Mouse (Mus musculus): ENCODE data around the gene Gm45337. TPM values are rescaled to one million over a fixed set of nuclear protein-coding genes. Genes with fewer than 3 reads are reported as not detected.
A peak's percentile ranks its signal among the peaks of the same experiment; 100 is the strongest.
"Not testable (repeated sequence)": the region's sequence is repeated elsewhere in the genome, so short reads cannot be mapped to it uniquely, and the experiment has no call there.

The Gm45337 gene
- not detected for total RNA-seq (2021)
- long read RNA-seq, experiment 1 = 0 reads
- long read RNA-seq, experiment 2 = 0 reads

DNA sequence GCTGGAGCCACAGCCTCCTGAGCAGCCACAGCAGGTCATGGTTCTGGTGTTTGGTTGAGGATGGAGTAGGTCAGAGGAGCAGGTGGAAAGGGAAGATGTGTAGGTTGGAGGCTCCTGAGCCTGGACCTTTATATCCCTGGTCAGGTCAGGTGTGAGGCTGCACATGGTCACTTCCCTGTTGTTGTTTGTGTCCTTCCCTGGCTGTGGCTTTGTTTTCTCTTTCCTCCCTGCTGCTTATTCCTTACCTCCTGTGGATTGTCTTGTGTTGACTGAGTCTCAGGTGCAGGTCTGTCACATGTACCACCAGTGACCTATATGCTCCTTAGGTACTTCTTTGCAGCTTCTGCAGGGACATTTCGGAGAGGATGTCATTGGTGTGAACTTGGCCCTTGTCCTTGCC is at the start of gene Gm45337:
Gm45337 (minus strand) TSS at position 101 of the 400 bp plus-strand sequence.
- no peak for DNase-seq

DNA sequence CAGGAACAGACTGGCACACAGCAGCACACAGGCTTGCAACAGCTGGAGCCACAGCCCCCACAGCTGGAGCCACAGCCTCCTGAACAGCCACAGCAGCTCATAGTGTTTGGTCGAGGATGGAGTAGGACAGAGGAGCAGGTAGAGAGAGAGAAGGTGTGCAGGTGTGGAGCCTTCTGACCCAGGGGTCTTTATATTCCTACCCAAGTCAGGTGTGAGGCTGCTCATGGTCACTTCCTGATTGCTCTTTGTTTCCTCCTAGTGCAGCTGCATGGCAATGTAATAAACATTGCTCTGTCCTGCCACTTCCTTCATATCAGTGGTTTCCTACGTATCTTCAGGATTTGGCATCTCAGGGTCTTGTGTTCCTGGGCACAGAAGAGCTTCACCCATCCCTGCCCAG is 45.9 kb upstream of the Gm45337 start, which contains the start of gene Gm10153:
Gm10153 (minus strand) TSS at position 101 of the 400 bp plus-strand sequence.
- no peak for DNase-seq

DNA sequence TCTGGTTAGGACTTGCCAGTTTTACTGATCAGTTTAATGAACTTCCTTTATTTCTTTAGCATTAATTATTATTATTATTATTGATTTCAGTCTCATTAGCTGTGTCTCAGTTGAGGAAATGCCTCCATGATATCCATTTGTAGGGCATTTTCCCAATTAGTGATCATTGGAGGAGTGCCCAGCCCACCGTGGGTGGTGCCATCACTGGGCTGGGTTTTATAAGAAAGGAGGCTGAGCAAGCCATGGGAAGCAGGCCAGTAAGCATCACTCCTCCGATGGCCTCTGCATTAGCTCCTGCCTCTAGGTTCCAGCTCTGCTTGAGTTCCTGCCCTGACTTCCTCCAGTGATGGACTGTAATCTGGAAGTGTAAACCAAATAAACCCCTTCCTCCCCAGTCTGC is 43.7 kb upstream of the Gm45337 start:
- no peak for DNase-seq

DNA sequence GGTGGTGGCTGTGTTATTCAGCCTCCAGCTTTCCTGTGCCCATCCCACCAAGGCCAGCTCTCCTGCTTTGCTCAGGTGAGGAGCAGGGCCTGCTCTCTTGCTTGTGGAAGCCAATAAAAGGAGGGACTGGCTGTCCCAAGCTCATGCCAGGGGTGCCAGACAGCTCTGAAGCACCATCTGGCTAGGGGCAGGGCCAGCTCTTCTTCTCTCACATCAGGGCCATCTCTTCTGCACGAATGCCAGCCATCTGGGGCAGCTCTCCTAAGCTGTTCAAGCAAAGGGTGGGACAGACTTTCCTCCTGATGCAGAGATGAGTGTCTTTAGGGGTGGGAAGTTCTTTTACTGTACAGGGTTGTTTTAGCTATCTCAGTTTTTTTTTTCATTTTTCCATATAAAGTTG is 36.6 kb upstream of the Gm45337 start:
- DNase-seq = no peak

DNA sequence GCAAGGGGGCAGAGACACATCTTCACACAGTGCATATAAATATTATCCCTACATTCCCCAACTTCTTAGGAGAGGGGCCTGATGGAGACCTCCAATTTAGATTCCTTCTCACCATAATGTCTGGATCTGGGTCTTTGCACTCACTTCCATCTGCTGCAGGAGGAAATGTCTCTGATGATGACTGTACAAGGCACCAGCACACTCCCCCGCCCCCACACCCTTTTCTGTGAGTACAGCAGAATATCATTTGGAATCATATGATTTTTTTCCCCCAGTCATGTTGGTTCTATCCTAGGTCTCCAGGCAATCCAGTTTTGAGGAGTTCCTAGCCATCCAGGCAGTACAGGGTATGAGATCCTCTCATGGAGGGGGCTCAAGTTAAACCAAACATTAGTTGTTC is 34.3 kb upstream of the Gm45337 start:
- DNase-seq = no peak

DNA sequence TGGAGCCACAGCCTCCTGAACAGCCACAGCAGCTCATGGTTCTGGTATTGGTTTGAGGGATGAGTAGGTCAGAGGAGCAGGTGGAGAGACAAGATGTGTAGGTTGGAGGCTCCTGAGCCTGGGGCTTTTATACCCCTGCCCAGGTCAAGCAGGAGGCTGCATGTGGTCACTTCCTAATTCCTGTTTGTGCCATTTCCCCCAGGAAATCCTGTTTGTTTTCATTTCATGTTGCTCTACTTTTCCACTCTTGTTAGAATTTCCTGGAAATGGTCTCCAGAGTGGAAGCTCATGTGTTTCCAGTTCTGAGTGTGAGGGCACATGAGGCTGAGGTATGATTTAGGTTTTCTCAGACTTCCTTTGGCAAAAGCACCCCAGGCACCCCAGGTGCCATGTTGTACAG is 31.5 kb upstream of the Gm45337 start, which contains the start of gene Krtap5-2:
Krtap5-2 (minus strand) TSS at position 101 of the 400 bp plus-strand sequence.
- not testable (repeated sequence) for DNase-seq

DNA sequence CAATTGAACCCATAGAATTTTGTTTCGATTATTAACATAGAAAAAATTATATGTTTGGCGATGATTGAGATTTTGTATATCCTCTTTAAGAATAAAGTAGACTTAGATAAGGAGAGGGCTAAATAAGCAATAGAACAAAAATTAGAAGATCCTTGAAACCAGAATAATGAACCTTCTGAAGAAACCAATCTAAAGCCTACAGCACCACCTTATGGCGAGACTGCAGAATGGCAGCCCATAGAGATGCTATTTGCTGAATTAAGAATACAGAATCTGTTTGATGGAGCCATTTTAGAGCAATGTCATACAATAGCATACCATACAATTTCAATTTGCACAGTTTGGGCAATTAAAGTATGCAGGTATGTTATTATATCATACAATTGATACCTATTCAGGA is 25.4 kb upstream of the Gm45337 start:
- DNase-seq = peak in 1 of 2 experiments; percentile 5

DNA sequence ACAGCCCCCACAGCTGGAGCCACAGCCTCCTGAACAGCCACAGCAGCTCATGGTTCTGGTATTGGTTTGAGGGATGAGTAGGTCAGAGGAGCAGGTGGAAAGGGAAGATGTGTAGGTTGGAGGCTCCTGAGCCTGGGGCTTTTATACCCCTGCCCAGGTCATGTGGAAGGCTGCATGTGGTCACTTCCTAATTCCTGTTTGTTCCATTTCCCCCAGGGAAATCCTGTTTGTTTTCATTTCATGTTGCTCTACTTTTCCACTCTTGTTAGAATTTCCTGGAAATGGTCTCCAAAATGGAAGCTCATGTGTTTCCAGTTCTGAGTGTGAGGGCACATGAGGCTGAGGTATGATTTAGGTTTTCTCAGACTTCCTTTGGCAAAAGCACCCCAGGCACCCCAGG is 21.2 kb upstream of the Gm45337 start, which contains the start of gene Gm4553:
Gm4553 (minus strand) TSS at position 101 of the 400 bp plus-strand sequence.
- DNase-seq = not testable (repeated sequence)

DNA sequence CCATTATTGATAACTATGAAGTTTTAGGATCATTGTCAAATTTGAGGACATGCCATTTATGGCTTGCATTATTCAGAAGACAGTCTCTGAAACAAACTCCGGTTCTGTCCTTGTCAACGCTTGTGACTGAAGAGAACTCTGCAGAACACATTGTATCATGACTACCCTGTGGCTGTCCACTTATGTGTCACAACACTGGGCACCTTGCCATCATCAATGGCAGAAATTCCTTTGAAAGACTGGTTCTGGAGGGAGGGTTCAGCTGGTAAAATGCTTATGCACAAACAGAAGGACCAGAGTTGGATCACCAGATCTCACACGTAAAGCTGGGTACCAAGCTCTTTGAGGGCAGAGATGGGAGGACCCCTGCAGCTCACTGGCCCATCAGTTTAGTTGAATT is 15.0 kb upstream of the Gm45337 start:
- DNase-seq = peak; percentile 17 to 66

DNA sequence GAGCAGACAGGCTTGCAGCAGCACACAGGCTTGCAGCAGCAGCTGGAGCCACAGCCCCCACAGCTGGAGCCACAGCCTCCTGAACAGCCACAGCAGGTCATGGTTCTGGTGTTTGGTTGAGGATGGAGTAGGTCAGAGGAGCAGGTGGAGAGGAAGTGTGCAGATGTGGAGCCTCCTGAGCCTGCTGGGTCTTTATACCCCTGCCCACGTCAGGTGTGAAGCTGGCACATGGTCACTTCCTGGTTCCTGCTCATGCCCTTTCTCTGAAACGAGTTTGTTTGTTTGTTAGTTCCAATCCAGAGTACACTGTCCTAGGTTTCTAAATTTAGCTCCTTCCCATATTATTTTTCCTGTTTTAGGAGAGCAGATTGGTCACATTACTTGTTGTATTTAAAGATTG is 12.6 kb upstream of the Gm45337 start, which contains the start of gene Gm29735:
Gm29735 (minus strand) TSS at position 101 of the 400 bp plus-strand sequence.
- DNase-seq = not testable (repeated sequence)

DNA sequence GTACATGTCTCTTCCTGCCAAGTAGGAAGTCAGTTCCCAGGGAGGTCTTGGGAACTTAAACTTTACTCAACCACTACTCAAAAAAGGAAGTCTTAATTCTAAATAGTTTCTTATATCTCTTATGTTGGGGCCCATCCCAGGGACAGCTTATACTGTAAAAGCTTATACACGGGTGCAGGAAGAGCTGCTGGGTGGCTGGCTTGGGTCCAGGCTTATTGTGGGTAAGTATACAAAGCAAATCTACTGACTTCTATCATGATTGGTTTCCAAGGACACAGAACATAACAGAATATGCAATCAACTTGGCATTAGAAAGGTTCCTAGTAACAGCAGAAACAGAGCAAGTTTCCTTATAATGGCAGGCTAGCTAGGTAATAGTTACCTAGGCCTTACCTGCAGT is 10.9 kb upstream of the Gm45337 start:
- DNase-seq = no peak

DNA sequence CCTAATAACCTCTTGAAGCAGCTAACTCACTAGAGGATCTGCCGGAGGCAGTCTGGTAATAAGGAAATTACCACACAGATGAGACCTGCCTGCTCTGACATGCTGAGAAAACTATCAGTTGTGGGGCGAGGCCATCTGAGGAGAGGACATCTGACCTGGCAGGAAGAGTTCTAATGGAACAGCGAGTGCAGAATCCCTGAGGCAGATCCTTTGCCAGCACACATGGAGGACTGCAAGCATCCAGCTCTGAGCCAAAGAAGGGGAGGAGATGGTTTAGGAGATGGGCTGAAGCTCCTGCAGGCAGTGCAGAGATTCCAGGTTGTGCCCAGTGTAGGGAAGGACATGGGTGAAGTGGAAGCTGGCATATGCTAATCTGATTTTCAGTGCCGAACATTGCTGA is 7.8 kb upstream of the Gm45337 start:
- no peak for DNase-seq

DNA sequence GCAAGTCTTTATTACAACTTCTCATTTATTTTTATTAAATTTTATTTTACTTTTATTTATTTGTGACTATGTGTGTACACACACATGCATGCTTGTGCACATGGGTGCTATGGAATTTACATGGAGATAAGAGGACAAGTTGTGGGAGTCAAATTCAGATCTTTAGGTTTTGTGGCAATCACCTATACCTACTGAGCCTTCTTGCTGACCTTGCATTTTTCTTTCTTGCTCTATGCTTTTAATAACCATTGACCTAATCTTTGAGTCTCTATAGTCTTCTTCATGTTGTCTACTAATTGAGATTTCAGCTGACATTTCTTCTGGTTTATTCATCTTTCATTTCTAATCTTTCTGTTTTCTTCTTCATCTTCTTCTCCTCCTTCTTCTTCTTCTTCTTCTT is 4.2 kb upstream of the Gm45337 start:
- DNase-seq = no peak

DNA sequence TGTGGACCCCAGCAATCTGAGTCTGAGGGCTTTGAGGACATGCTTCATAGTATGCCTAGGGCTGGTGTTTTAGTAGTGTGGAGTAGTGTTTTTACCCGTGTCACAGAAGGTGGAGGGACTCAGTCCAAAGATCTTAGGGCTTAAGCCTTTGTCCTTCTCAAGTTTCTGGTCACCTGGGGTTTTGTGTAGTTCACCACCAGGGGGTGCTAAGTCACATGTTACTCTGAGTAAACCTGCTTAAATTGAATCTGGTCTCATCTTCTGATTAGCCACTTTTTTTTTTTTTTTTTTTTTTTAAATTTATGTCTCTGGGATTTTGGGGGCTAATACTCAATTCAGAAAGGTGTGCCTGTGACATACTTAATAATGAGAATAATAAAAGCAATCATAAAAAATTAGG is 1.6 kb upstream of the Gm45337 start:
- DNase-seq = peak; percentile 36 to 73

DNA sequence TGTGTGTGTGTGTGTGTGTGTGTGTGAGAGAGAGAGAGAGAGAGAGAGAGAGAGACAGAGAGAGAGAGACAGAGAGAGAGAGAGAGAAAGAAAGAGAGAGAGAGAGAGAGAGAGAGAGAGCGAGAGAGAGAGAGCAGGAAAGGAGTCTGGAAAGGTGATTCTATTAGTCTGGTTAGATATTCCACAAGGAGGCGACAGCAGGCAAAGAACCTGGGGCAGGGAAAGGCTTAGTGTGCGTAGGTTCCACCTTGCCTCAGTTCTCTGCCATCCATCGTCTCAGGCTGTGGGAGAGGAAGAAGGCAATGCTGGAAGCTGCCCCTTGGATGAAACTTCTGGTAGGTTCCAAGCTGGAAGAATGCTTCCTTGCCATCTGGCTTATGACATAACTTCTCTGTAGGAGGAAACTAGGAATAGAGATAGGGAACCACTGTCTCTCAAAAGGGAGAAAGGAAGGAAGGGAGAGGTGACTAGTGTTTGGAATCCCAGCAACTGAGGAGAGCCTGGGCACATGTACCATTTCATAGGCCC is 1.1 kb upstream of the Gm45337 start:
- DNase-seq = no peak

DNA sequence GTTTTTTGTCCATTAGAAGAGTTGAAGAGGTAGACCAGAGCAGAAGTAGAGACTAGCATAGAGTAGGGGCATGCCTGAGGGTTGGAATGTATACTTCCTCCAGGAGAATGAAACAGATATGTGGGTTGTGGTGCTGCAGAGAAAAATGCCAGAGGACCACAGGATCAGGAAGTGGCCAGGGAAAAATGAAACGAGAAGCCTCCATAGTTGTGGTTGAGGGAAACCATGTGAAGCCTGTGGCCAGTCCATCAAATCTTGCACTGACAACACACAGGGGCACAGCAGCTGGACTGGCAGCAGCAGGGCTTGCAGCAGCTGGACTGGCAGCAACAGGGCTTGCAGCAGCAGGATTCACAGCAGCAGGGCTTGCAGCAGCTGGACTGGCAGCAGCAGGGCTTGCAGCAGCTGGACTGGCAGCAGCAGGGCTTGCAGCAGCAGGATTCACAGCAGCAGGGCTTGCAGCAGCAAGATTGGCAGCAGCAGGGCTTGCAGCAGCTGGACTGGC is 849 bp downstream of the Gm45337 start:
- DNase-seq = not testable (repeated sequence)

DNA sequence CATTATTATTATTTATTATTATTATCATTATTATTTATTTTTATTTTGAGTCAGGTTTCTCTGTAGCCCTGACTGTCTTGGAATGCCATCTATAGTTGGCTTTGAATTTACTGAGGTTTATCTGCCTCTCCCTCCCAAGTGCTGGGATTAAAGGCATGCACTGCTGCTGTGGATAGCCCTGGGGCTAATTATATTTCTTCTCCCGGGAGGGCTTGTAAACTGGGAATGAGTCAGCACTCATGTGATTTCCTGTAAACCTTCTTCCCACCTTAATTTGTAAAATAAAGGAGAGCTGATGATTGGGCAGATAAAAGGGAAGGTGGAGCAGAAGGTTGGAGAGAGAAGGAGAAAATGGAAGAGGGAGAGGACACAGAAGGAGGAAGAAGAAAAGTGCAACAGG is 3.7 kb downstream of the Gm45337 start:
- DNase-seq = no peak

DNA sequence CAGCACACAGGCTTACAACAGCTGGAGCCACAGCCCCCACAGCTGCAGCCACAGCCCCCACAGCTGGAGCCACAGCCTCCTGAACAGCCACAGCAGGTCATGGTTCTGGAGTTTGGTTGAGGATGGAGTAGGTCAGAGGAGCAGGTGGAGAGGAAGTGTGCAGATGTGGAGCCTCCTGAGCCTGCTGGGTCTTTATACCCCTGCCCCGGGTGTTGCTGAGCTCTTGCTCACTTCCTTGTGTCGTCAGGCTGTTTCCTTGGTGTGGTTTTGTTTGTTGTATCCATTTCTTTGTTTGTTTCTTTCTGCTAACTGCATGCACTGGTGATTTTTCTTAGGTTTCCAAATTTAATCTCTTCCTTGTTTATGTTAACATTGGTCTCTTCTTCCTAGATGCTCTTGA is 8.5 kb downstream of the Gm45337 start, which contains the start of gene Gm39115:
Gm39115 (minus strand) TSS at position 101 of the 400 bp plus-strand sequence.
- not testable (repeated sequence) for DNase-seq

DNA sequence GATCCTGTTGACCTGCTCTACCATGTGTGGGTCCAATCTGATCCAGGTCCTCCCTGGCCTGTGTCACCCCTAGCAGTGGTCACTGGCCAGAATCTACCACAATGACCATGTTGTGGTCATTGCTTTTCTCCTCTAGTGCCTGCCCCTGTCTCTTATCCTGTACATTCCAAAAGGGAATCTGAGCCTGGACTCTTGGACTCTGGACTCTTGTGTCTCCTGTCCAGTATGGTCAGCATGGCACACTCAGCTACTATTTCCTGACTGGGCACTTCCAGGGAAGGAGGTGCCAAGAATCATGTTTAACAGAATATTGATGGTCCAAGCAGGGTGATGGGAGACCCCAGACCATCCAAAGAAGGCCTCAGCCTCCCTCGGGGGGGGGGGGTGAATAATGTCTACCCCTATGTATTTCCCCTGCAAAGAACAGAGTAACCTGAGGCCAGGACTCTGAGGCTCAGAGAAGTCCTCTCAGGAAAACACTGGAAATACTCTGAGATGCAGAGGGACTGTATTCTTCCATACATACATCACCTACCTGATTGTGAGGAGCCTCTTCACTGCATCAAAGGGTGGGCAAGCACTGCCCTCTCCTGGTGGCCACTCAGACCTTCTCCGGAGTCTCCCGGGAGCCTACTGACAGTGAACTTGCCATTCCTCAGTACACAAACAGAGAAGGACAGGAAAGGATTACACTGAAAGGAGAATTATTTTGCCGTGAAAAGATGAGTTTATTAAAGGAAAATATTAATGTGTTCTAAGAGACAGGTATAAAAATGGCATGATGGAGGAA is 10.0 kb downstream of the Gm45337 start:
- DNase-seq = peak in 1 of 2 experiments; percentile 9

DNA sequence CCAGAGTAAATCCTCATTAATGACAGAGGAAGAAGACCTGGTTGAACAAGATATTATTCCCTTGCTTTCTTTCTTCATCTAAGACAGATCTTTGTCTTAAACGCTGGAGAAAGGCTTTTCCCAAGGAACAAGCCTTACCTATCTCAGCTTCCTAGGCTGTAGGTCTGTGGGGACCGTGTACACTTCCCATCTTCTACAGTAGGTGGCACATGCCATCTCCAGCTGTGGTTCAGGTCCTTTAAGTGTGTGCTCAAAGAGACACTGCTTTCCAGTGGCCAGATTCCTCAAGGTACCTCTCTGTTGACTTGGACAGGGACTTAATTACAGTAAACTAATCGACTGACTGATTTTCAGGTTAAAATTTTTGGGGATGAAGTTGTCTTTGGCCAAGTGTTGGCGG is 15.6 kb downstream of the Gm45337 start:
- DNase-seq = no peak

DNA sequence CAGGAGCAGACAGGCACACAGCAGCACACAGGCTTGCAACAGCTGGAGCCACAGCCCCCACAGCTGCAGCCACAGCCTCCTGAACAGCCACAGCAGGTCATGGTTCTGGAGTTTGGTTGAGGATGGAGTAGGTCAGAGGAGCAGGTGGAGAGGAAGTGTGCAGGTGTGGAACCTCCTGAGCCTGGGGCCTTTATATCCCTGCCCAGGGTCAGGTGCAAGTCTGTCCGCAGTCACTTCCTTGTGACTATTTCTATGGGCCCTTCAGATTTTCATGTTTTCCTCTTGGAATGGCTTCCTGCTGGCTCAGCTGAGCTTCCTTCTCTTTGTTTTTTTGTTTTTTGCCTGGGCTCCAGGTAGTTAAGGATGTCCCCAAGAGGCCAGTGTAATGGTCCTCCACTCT is 23.8 kb downstream of the Gm45337 start, which contains the start of gene Gm45618:
Gm45618 (minus strand) TSS at position 101 of the 400 bp plus-strand sequence.
- not testable (repeated sequence) for DNase-seq

DNA sequence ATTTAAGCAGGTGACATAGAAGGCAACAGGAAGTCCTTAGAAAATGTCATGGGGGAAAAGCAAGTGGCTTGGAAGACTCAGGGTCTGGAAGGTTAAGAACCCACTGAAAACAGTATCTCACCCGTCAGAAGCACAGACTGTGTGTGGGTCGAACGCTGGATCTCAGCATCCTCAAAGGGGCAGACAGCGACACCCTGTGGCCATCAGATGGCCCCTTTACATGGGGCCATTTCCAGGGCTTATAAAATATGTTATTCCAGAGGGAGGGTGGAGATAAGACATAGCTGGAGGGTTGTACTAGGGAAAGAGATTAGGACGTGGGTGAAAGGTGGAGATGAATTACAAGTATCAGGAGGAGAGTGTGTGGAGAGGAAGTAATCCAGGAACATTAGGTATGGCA is 24.8 kb downstream of the Gm45337 start:
- peak; percentile 12 to 28 for DNase-seq

DNA sequence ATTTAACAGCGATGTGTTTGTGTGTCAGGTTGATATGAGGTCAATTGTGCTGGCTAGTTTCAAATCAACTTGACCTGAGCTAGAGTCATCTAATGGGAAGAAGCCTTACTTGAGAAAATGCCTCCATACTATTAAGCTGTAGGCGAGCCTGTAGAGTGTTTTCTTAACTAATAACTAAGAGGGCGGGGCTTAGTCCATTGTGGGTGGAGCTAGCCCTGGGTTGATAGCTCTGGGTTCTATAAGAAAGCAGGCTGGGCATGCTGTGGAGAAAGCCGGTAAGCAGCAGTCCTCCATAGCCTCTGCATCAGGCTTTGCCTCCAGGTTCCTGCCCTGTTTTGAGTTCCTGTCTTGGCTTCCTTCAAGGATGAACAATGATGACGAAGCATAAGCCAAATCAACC is 39.7 kb downstream of the Gm45337 start:
- no peak for DNase-seq

Data from adrenal gland, postnatal 36 days (tissue).